Mouse (Mus musculus): ENCODE results near the gene Gm20388. TPM values are rescaled to one million over a fixed set of nuclear protein-coding genes. Genes with fewer than 3 reads are reported as not detected.

Gene Gm20388
- polyA plus RNA-seq, 1 experiment from 2014 or later: 4.4 TPM

DNA sequence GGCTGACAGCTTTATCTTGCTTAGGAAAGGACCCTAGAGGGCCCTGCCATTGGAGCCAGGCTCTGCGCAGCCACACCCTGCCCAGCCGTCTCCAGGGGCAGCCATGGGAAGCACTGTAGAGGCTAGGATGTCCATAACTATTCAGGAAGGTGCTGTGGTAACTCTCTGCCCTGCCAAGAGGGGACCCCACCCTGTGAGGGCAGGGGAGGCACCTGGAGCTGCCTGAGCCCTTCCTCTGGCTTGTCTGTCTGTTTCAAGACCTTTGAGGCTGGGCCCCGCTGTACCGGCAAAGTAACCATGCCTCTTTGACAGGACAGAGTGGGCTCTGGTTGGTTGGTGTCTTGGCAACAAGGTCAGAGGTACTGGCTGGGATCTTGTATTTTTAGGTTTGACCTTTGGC lies 2730.2 kb downstream of the Gm20388 start:
- no peak overlapping the region for H3K27ac ChIP-seq
- H3K36me3 ChIP-seq: peaks cover 61% of the 10 kb centered on the region
- ATAC-seq: no peak
- no peaks in the 10 kb centered on the region for H3K27me3 ChIP-seq
- no peak overlapping the region for H3K9ac ChIP-seq (replicated peaks)
- no peaks in the 10 kb centered on the region for H3K9me3 ChIP-seq
- no peak overlapping the region for H3K4me2 ChIP-seq (replicated peaks)
- peaks cover 19% of the 10 kb centered on the region for H3K4me1 ChIP-seq (replicated peaks)
- 86% methylated on average over 4 of the region's 4 CpGs for WGBS
- no peak overlapping the region for H3K4me3 ChIP-seq (replicated peaks)

- Histone ChIP-seq H3K27ac (no peak overlapping the region), H3K4me3 (replicated peaks) (no peak overlapping the region), H3K36me3 (peaks cover 64% of the 10 kb centered on the region), H3K4me1 (replicated peaks) (peaks cover 19% of the 10 kb centered on the region), H3K9ac (replicated peaks) (no peak overlapping the region), H3K9me3 (no peaks in the 10 kb centered on the region), H3K27me3 (no peaks in the 10 kb centered on the region), H3K4me2 (replicated peaks) (no peak overlapping the region)
- ATAC-seq: no peak
- WGBS: 89% methylated on average over 15 of the region's 15 CpGs
These were observed 2730.8 kb downstream of the Gm20388 start for GRCm38 (mm10) chr8:122641406-122641805.

DNA sequence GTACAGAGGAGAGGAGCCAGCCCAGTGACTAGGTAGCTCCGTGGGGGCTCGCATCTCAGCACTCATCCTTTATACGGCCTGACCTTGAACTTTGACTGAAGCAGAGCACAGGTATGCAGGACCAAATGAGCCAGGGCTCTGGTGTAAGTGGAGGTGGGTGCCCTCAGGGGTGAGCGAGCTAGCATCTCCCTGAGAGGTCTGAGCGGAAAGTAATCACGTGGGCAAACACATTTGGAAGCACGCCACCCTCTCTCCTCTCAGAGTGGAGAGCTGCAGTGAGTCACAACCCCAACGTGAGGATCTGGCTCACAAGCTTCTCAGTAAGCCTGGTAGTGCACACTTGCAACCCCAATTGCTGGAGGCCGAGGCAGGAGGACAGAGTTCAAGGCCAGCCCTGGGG lies 2731.4 kb downstream of the Gm20388 start:
- ATAC-seq: no peak
- Histone ChIP-seq H3K9me3 (no peaks in the 10 kb centered on the region), H3K36me3 (peaks cover 64% of the 10 kb centered on the region), H3K27ac (no peak overlapping the region), H3K9ac (replicated peaks) (no peak overlapping the region), H3K4me3 (replicated peaks) (no peak overlapping the region), H3K27me3 (no peaks in the 10 kb centered on the region), H3K4me2 (replicated peaks) (no peak overlapping the region), H3K4me1 (replicated peaks) (peaks cover 19% of the 10 kb centered on the region)
- 77% methylated on average over 9 of the region's 9 CpGs for WGBS

DNA sequence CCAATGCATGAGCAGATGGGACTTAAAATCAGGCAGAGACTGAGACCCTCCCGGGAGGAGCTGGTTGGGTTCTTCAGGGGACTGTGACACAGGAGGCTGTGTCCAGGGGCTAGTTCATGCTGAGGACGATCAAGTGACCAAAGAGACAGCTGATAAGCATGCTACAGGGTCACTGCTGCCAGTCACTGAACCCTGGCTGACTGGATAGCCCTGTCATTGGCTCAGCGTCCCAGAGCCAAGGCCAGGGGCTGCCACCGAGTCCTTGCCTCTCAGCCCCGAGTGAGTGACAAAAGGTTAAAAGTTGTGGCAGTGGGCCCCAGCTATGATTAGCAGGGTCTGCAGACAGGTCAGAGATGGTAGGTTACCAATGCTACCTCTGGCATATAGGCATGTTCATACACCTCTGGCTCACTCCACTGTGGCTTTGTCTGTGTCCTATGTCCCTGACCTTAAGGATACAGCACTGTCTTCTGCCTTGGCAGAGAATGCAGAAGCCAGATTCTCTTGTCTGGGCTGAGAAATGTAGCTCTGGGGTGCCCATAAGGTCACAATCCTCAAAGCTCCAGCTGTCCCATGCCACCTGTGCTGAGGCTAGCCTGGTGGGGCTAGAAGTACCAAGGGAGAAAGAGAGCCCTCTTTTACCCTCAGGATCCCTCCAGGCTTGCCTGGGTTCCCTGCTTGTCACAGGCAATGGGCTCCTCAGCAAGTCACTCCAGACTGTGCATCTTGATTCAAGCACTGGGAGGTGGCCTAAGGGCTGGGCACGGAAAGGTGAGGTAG lies 2733.7 kb downstream of the Gm20388 start:
- WGBS: 81% methylated on average over 6 of the region's 6 CpGs
- ATAC-seq: no peak
- H3K4me3 ChIP-seq (replicated peaks): no peak overlapping the region
- H3K4me2 ChIP-seq (replicated peaks): no peak overlapping the region
- peaks cover 9% of the 10 kb centered on the region for H3K4me1 ChIP-seq (replicated peaks)
- no peak overlapping the region for H3K9ac ChIP-seq (replicated peaks)
- peaks cover 63% of the 10 kb centered on the region for H3K36me3 ChIP-seq
- H3K27ac ChIP-seq: no peak overlapping the region; the same call in 1 of the 2 replicates
- H3K9me3 ChIP-seq: no peaks in the 10 kb centered on the region
- H3K27me3 ChIP-seq: no peaks in the 10 kb centered on the region

GRCm38 (mm10) chr8:122646337-122646736 lies 2735.7 kb downstream of the Gm20388 start:
- H3K27me3 ChIP-seq: no peaks in the 10 kb centered on the region
- H3K4me2 ChIP-seq (replicated peaks): no peak overlapping the region
- H3K4me1 ChIP-seq (replicated peaks): peaks cover 10% of the 10 kb centered on the region
- no peak overlapping the region for H3K4me3 ChIP-seq (replicated peaks)
- H3K27ac ChIP-seq: no peak overlapping the region
- WGBS: 87% methylated on average over 16 of the region's 16 CpGs
- ATAC-seq: no peak
- no peak overlapping the region for H3K9ac ChIP-seq (replicated peaks)
- no peaks in the 10 kb centered on the region for H3K9me3 ChIP-seq
- H3K36me3 ChIP-seq: peaks cover 72% of the 10 kb centered on the region

DNA sequence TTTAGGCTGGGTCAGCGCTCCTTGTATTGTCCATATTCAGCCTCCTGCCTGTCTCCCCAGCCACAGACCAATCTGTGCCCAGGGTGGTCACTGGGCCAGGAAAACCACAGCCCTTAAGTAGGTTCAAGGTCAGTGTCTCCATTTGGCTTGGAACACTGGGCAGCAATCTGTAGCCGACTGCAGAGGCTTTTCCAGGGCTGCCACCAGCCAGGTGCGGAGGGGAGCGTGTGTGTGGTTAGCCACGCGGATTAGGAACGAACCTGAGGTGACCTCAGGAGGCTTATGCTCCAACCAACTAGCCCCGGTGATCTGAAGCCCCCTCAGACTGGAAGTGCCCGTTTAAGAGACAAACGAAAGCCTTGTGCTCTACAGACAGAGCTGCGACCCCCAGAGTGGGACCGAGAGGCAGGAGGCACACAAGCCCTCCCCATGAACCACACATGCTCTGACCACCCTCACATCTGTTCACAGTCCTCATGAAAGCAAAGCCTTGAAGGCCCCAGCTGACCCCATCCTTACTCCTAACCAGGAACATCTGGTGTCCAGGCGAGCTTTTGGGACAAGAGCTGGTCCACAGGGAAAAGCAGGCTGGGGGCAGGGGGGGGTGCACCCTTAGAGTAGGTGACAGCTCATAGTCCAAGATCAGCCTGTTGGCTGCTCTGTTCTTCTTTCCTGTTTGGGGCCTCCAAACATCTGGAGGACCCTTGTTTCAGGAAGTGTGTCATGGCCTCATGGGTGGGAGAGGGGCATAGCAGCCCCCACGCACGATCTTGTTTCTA lies 2737.7 kb downstream of the Gm20388 start:
- no peak for ATAC-seq
- WGBS: 82% methylated on average over 15 of the region's 15 CpGs
- Histone ChIP-seq H3K36me3 (peaks cover 55% of the 10 kb centered on the region), H3K4me2 (replicated peaks) (no peak overlapping the region), H3K9ac (replicated peaks) (no peak overlapping the region), H3K4me3 (replicated peaks) (no peak overlapping the region), H3K27ac (no peak overlapping the region), H3K27me3 (no peaks in the 10 kb centered on the region), H3K9me3 (no peaks in the 10 kb centered on the region), H3K4me1 (replicated peaks) (peaks cover 28% of the 10 kb centered on the region)

DNA sequence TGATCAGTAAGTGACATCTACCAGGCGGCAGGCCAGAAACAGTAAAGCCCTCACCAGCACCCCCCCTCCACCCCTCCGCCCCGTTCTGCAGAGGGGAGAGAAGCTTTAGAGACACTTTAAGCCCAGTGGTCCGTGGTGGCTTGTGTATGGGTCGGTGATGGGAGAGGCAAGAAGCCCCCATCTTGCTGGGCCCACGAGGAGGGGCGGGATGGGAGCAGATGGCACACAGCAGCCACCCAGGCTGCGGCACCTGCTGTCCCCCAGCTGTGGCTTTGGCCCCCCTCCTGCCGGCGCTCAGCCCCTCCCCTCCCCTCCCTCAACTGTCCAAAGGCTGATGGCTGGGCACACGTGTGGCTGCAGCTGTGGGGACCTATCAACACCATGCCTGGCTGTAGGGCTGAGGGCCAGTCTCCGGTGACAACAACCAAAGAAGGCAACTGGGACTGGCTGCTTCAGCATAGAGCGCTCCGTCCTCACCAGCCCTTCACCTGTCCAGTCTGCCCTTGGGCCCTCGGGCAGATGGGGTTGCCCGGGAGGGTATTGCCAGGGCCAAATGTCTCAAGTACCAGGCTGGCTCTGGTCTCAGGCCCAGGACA lies 2740.8 kb downstream of the Gm20388 start:
- Histone ChIP-seq H3K4me2 (replicated peaks) (no peak overlapping the region), H3K4me1 (replicated peaks) (peaks cover 30% of the 10 kb centered on the region), H3K9me3 (no peaks in the 10 kb centered on the region), H3K27me3 (no peaks in the 10 kb centered on the region), H3K27ac (peak overlapping the region; percentile 35), H3K36me3 (peaks cover 40% of the 10 kb centered on the region), H3K9ac (replicated peaks) (no peak overlapping the region; the same call in 1 of the 2 replicates), H3K4me3 (replicated peaks) (no peak overlapping the region)
- ATAC-seq: peak; percentile 72
- 59% methylated on average over 16 of the region's 16 CpGs for WGBS

DNA sequence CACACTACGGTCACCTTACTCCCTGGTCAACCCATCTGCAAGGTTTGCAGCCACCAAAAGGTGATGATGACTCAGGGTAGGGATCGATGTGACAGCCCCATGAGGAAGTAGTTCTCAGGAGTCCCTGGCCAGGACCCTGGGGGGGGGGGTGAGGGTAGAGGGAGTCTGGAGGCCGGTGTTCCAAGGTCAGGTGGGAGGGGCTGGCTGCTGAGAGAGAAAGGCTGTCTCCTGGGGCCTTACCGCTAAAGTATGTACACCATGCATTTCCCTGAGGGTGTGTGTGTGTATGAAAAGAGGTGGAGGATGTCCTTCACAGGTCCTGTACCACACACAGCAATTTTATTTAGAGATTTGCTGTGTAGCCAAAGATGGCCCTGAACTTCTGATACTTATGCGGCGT lies 2742.0 kb downstream of the Gm20388 start:
- WGBS: 76% methylated on average over 6 of the region's 6 CpGs
- Histone ChIP-seq H3K4me3 (replicated peaks) (no peak overlapping the region), H3K4me2 (replicated peaks) (no peak overlapping the region), H3K27ac (no peak overlapping the region), H3K4me1 (replicated peaks) (peaks cover 30% of the 10 kb centered on the region), H3K9me3 (no peaks in the 10 kb centered on the region), H3K36me3 (peaks cover 30% of the 10 kb centered on the region), H3K27me3 (no peaks in the 10 kb centered on the region), H3K9ac (replicated peaks) (no peak overlapping the region)
- no peak for ATAC-seq

DNA sequence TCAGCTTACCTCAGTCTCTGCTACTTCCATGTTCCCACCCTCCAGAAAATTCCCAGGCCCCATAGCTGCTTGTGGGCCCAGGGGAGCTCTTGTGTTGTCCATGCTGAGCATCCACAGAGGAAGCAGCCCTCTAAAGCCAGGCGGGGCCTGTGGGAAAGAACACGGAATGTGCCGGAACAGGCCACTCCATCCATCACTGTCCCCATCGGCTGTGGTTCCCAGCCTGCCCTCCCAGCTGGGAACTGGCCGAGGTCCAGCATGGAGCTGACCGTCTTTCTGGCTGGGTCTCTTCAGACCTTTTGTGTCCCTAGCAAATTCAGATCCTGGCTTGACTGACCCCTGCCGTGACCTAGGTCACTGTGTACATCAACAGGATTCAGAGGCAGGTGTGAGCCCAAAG lies 2744.1 kb downstream of the Gm20388 start:
- Histone ChIP-seq H3K9ac (replicated peaks) (no peak overlapping the region), H3K9me3 (no peaks in the 10 kb centered on the region), H3K4me3 (replicated peaks) (no peak overlapping the region), H3K36me3 (peaks cover 9% of the 10 kb centered on the region), H3K4me1 (replicated peaks) (peaks cover 44% of the 10 kb centered on the region), H3K27ac (no peak overlapping the region), H3K4me2 (replicated peaks) (no peak overlapping the region), H3K27me3 (no peaks in the 10 kb centered on the region)
- 78% methylated on average over 7 of the region's 7 CpGs for WGBS
- no peak for ATAC-seq

GRCm38 (mm10) chr8:122656056-122656999 lies 2745.7 kb downstream of the Gm20388 start:
- Histone ChIP-seq H3K4me2 (replicated peaks) (no peak overlapping the region), H3K4me3 (replicated peaks) (no peak overlapping the region), H3K9me3 (no peaks in the 10 kb centered on the region), H3K36me3 (no peaks in the 10 kb centered on the region), H3K9ac (replicated peaks) (no peak overlapping the region), H3K27me3 (no peaks in the 10 kb centered on the region), H3K4me1 (replicated peaks) (peaks cover 44% of the 10 kb centered on the region), H3K27ac (no peak overlapping the region)
- ATAC-seq: no peak
- 91% methylated on average over 13 of the region's 13 CpGs for WGBS

- no peaks in the 10 kb centered on the region for H3K27me3 ChIP-seq
- H3K9ac ChIP-seq (replicated peaks): no peak overlapping the region
- no peak overlapping the region for H3K27ac ChIP-seq
- no peak overlapping the region for H3K4me3 ChIP-seq (replicated peaks)
- WGBS: 72% methylated on average over 10 of the region's 10 CpGs
- no peak overlapping the region for H3K4me2 ChIP-seq (replicated peaks)
- no peak for ATAC-seq
- no peaks in the 10 kb centered on the region for H3K9me3 ChIP-seq
- H3K4me1 ChIP-seq (replicated peaks): peaks cover 41% of the 10 kb centered on the region
- H3K36me3 ChIP-seq: no peaks in the 10 kb centered on the region
These were observed 2747.6 kb downstream of the Gm20388 start for GRCm38 (mm10) chr8:122658149-122658806.

Data from midbrain, embryonic 13.5 days (tissue).